Mouse (Mus musculus) right cerebral cortex, postnatal 14 days (tissue): ENCODE measurements around the gene Arhgef17.

Experiments used
- DNase-seq: peaks from one replicate; pipeline ENCODE4 v3.0.0; 2022

Gene Arhgef17

GRCm38 (mm10) chr7:100843866-100844265 lies 88.0 kb downstream of the Arhgef17 start:
- DNase-seq, result no peak

- no peak for DNase-seq
Observed at GRCm38 (mm10) chr7:100842175-100842574, 89.7 kb downstream of the Arhgef17 start.

- DNase-seq, result no peak
Observed at GRCm38 (mm10) chr7:100841608-100842007, 90.3 kb downstream of the Arhgef17 start.

- DNase-seq, result no peak
Observed at GRCm38 (mm10) chr7:100840906-100841305, 91.0 kb downstream of the Arhgef17 start.

- no peak for DNase-seq
Observed at GRCm38 (mm10) chr7:100839632-100840402, 92.1 kb downstream of the Arhgef17 start.

- no peak for DNase-seq
Observed at GRCm38 (mm10) chr7:100837701-100838100, 94.2 kb downstream of the Arhgef17 start.

GRCm38 (mm10) chr7:100836657-100837056 lies 95.2 kb downstream of the Arhgef17 start:
- no peak for DNase-seq

GRCm38 (mm10) chr7:100835711-100836110 lies 96.2 kb downstream of the Arhgef17 start:
- no peak for DNase-seq

GRCm38 (mm10) chr7:100835168-100835567 lies 96.7 kb downstream of the Arhgef17 start:
- no peak for DNase-seq

GRCm38 (mm10) chr7:100833859-100834258 lies 98.0 kb downstream of the Arhgef17 start:
- no peak for DNase-seq

GRCm38 (mm10) chr7:100828549-100828948 lies 103.4 kb downstream of the Arhgef17 start:
- no peak for DNase-seq

GRCm38 (mm10) chr7:100824661-100825060 lies 107.2 kb downstream of the Arhgef17 start:
- DNase-seq, result no peak
